Mouse (Mus musculus) T-helper 1 cell (primary cell): Measurements from ENCODE around the gene Foxi3.

Source experiments
- in situ Hi-C: fragments of 300-600 bp; cut with MboI, MseI; formaldehyde crosslinking; loops from one replicate; pipeline ENCODE4 v1.15.1; 2025; ENCODE audit warnings: high pct_unique_total_duplicates

The Foxi3 gene

DNA sequence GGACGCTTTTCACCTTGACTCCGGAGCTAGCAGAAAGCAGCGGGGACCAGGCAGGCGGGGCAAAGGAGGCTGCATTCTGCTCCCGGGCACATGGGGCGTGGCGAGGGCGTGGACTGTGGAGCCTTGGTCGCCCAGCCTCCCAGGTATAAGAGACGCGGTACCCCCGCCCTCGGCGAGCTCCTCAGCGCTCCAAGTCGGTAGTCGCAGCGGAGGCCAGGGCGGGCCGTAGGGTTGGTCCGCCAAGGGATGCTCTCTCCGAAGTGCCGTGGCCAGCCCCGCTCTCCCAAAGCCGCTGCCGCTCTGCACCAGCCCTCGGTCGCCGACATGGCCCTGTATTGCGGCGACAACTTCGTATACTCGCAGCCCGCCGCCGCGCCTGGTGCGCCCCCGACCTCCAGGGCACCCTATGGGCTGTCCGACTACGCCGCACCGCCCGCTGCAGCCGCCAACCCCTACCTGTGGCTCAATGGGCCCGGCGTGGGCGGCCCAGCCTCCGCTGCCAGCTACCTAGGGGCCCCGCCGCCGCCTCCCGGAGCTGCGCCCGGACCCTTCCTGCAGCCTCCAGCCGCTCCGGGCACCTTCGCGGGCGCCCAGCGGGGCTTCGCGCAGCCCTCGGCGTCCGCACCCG, at the start of gene Foxi3:
Foxi3 (plus strand) TSS at position 247 of the 628 bp plus-strand sequence.
- in situ Hi-C loops, result no loop called here

DNA sequence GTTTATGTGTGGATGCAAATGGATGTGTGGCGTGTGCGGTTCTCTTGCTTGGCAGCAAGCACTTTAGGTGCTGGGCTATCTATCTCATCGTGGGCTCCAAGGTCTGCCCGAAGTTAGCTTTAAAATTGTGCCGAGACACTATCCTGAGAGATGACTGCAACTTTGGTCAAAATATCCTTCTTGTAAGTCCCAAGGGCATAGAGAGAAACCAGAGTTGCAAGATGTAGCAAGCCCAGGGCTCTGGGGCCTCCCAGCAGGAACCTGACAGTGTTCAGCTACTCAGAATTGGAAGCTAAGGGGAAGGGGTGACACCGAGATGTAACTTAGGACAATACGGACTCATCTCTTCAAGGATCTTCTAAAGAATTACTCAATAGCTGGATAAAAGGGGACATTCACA, 46.8 kb upstream of the Foxi3 start:
- in situ Hi-C loops, result no loop called here

GRCm38 (mm10) chr6:70910285-70910684, 46.0 kb upstream of the Foxi3 start:
- in situ Hi-C loops, result no loop called here

GRCm38 (mm10) chr6:70911668-70912395, 44.5 kb upstream of the Foxi3 start:
- in situ Hi-C loops, result no loop called here

DNA sequence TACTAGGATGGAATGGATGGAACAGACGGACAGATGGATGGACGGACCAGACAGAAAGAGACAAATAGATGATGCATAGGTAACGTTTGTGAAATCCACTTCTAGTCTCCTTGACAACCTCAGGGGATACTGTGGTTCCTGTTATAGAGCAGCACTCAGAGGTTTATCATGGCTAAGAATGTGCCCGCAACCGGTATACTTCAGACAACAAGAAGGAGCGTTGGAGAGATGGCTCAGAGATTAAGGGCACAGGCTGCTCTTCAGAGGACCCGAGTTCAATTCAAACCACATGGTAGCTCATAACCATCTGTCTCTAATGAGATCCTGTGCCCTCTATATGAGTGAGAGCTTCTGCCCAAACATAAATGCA, 44.0 kb upstream of the Foxi3 start:
- in situ Hi-C loops, result no loop called here

- in situ Hi-C loops, result no loop called here
These were observed 37.5 kb upstream of the Foxi3 start, which contains the start of gene Tex37 for GRCm38 (mm10) chr6:70918827-70919226. Gene Tex37 (minus strand): TSS chr6:70918927.

DNA sequence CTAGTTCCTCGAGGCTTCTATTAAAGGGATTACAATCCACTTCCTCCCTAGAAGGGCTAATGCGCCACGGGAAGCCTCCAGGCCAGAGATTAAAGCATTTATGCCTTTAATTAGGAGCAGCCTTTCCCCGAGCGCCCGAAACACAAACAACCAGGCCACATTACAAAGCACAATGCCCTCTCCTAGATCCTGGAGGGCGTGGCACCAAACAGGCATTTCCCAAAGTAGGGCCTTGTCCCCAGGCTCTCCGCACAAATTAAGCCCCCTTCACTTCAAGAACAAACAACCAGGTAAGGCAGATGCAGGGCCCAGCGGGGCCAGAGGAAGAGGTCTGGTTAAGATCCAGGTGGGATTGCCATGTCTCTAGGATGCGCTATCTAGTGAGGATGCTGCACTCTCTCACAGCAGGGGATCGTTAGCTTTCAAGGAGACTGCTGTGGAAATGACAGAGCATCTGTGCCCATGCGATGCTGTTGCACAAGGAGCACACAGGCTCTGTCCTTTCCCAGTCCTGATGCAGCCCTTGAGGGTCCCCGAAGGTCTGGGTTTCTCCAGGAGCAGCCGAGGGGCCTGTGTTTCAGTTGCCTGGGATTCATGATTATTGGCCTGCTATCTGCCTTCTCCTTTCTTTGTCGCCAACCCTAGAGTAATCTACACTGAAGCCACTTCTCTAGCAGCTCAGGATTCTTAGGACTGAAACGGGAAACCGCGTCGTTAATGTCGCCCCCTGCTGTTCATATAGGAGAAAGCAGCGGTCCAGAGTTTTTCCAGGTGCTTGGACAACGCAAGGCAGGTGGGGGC, 34.9 kb upstream of the Foxi3 start:
- in situ Hi-C loops, result loop anchor here (10.0 kb wide), 1 partner anchor 417 kb away; no protein-coding TSS in a partner anchor

- in situ Hi-C loops, result loop anchor here (10.0 kb wide), 1 partner anchor 193 kb away; no protein-coding TSS in a partner anchor
These were observed 24.5 kb upstream of the Foxi3 start for GRCm38 (mm10) chr6:70931801-70932200.

- in situ Hi-C loops, result no loop called here
These were observed 3.1 kb upstream of the Foxi3 start for GRCm38 (mm10) chr6:70953274-70953673.

DNA sequence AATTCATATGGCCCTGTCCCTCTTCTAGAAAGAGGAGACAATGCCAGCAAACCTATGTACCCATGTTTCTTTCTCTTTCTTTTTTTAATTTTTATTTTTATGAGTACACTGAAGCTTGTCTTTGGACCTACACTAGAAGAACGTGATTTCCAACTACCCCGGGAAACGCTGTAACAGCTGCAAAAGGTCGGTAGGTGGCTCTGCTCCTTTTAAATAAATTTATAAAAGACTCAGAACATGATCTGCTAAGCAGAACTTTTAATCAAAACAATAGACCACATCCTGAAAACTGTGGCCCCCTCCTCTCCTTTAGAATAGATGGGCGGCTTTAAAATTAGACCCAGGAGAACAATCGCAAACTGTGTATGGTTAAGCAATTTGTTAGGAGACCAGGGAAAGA, 2.3 kb upstream of the Foxi3 start:
- in situ Hi-C loops, result no loop called here

DNA sequence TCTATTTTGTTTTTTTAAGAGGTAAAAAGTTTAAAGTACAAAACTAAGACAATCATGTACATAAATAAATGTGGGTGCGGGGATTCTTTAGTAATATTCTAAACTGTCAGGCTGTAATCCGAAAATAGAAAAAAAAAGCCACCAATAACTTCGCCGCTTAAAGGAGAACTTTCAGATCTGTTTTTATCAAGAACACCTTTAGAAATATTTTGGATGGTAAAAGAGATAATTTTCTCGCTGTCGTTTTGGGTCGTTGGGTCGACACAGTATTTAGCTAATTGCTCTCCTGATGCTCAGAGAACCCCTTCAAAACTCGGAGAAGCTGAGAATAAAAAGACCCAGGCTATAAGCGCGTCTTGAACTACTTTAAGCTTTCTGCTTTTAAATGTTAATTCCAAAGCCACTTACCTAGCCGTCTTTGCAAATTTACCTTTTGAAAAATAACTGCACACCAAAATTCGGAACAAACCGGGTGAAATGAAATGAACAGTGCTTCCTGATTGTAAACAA, 985 bp upstream of the Foxi3 start:
- in situ Hi-C loops, result no loop called here

- in situ Hi-C loops, result no loop called here
These were observed 490 bp upstream of the Foxi3 start for GRCm38 (mm10) chr6:70955841-70956240.

- in situ Hi-C loops, result no loop called here
These were observed 605 bp downstream of the Foxi3 start for GRCm38 (mm10) chr6:70956936-70957335.

GRCm38 (mm10) chr6:70957341-70957940, 1.1 kb downstream of the Foxi3 start:
- in situ Hi-C loops, result no loop called here

- in situ Hi-C loops, result no loop called here
These were observed 7.9 kb downstream of the Foxi3 start for GRCm38 (mm10) chr6:70964116-70964830.

DNA sequence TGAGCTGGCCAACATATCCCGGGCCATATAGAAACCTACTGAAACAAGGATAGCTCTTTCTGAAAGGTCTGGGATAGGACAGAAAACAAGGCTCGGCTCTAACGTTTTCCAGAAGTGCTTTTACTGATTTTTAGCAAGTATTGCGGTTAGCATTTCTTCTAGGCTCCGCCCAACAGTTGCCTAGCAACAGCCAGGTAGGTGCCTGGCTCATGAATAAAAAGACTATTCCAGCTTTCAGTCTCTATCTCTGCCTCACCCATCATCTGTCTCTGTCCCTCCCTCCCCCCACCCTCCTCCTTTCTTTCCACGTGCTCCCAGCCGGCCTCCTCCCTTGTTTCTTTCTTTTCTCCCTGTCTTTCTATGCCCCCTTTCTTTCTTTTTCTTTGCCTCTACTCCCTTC, 9.4 kb downstream of the Foxi3 start:
- in situ Hi-C loops, result no loop called here

- in situ Hi-C loops, result no loop called here
These were observed 11.1 kb downstream of the Foxi3 start for GRCm38 (mm10) chr6:70967422-70967821.

- in situ Hi-C loops, result no loop called here
These were observed 12.0 kb downstream of the Foxi3 start for GRCm38 (mm10) chr6:70968291-70968690.

GRCm38 (mm10) chr6:70973066-70973465, 16.7 kb downstream of the Foxi3 start:
- in situ Hi-C loops, result no loop called here

DNA sequence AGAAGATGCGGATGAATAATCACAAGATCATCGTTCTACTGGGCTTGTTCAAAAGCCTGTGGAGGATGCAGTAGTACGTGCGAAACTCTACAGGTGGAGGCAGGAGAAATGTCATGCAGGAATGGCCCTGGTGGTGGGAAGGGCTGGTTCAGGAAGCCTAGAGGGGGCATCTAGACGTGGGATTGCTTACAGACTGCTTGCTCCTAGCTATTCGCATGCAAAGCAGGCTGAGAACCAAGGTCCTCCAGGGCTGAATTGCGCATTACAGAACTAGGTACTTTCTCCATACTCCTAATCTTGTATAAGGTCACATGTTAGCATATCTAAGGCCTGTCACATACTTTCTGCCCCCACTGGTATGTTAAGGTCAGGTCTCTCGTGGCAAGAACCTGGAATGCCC, 24.7 kb downstream of the Foxi3 start:
- in situ Hi-C loops, result no loop called here

DNA sequence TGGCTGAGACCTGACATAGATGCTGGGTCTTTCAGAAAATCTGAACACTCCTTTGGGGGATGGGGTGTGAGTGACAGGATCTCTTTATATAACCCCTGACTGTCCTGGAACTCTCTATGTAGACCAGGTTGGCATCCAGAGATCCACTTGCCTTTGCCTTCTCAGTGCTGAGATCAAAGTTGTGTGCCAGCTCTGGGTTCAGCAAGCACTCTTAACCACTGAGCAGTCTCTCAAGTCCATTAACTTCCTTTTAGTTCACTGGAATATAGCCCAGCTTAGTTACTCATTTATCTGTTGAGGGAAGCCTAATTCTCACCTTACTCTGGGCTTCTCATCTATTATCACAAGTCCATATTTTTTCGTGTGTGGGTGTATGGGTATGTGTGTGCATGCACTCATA, 26.1 kb downstream of the Foxi3 start:
- in situ Hi-C loops, result no loop called here
